Mouse (Mus musculus): ENCODE measurements around the gene Patl2. TPM values are rescaled to one million over a fixed set of nuclear protein-coding genes. Genes with fewer than 3 reads are reported as not detected.

Patl2 gene
- total and polyA plus RNA-seq, 3 experiments: 0.58 to 0.84 TPM; not detected in 1

DNA sequence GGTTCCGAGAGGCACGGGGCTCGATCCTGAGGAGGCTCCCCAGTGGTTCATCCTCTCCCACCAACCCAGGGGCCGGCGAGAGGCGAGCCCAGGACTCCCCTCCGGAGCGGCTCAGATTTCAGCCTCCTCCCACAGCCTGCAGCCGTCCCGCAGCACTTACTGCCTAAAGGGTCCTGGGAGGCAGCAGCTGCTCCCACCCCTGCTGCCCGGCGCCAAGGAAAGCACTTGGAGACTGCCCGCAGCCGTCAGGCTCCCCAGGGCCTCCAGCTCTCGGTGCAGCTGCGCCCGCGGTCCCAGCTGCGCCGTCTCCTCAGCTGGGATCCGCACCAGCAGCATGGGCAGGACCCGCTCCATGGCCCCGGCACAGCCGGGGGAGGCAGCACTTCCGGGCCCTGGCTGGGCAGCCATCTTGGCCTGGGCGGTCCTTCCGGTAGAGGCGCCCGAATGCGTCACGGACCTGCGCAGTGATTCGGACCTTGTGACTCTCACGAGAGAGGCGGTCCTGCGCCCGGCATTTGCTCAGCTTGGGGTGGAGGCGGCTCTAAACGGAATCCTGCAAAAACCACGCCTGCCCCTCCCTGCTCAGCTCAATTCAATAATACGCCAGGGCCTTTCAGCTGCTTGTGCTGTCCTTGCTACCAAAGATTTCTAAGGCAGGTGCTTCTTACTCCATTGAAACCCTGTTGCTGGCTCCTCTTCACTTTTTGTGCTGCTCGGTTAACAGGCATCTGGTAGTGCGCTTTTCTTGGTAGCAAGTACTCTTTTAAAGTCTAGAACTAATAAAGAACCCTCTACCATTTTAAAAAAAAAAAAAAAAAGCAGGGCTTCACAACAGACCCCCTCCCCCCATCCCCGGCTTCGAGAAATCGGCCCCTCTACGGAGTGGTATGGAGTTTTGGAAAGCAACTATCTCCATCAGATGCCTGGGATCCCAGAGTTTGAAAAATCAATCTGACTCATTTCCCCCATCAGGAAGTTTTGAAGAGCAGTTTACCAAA lies 67.7 kb downstream of the Patl2 start, which contains the start of gene Spg11:
Gene Spg11 (minus strand): TSS at position 426 of the 998 bp plus-strand sequence.
- Histone ChIP-seq H3K36me3 (ENCODE audit: control insufficient read depth in 1 of 2, insufficient read depth in 2 of 2, low read length in 2 of 2) (peaks cover 0 to 13% of the 10 kb centered on the region in 2 experiments; a peak in 2 of 4 replicates), H3K79me2 (ENCODE audit: control insufficient read depth, insufficient read depth, low read length, poor library complexity) (peaks cover 9% of the 10 kb centered on the region), H3K27ac (ENCODE audit: control insufficient read depth, low read depth, low read length) (peak within 1 kb of the TSS; percentile 89), H3K9me3 (replicated peaks; ENCODE audit: insufficient read depth, low read length) (no peaks in the 10 kb centered on the region), H3K9ac (ENCODE audit: control insufficient read depth, low read depth, low read length, poor library complexity, severe bottlenecking) (peak within 1 kb of the TSS; percentile 96), H3K4me1 (ENCODE audit: control insufficient read depth in 1 of 2, insufficient read depth in 2 of 2, low read length in 2 of 2) (peaks cover 4 to 7% of the 10 kb centered on the region in 2 experiments), H3K4me3 (ENCODE audit: control insufficient read depth in 1 of 2, insufficient read depth in 1 of 2, low read depth in 2 of 2, low read length in 2 of 2) (peak within 1 kb of the TSS; percentile 86 to 87), H3K27me3 (ENCODE audit: control insufficient read depth in 1 of 2, insufficient read depth in 2 of 2, low read length in 2 of 2) (no peaks in the 10 kb centered on the region)
- DNase-seq (ENCODE audit: low read depth, low spot score): peak; percentile 98
- TF ChIP-seq USF2 (IDR thresholded peaks at IDR 0.05; ENCODE audit: borderline replicate concordance in 1 of 2, insufficient read depth in 1 of 2, low read depth in 1 of 2, low read length in 2 of 2) (no peak), MAX (IDR thresholded peaks at IDR 0.05; ENCODE audit: low read length) (no peak), POLR2A (IDR thresholded peaks at IDR 0.05; ENCODE audit: control insufficient read depth in 1 of 2, insufficient read depth in 1 of 2, low read depth in 1 of 2, low read length in 2 of 2, poor library complexity in 1 of 2) (peak; percentile 100), ELF1 (IDR thresholded peaks at IDR 0.05; ENCODE audit: low read depth, low read length) (peak; percentile 94), EP300 (IDR thresholded peaks at IDR 0.05; ENCODE audit: low read depth in 1 of 2, low read length in 2 of 2) (no peak; a peak in 1 of 4 replicates), BHLHE40 (IDR thresholded peaks at IDR 0.05; ENCODE audit: borderline replicate concordance, low read depth, low read length) (peak; percentile 83; the same call in 1 of the 2 replicates), ZC3H11A (IDR thresholded peaks at IDR 0.05; ENCODE audit: low read depth, low read length) (no peak), POLR2AphosphoS5 (IDR thresholded peaks at IDR 0.05; ENCODE audit: borderline replicate concordance, low read depth, low read length) (no peak), SIN3A (IDR thresholded peaks at IDR 0.05; ENCODE audit: low read length) (peak; percentile 73), KAT2A (conservative IDR thresholded peaks at IDR 0.05; ENCODE audit: low read depth, low read length) (no peak; the same call in 1 of the 2 replicates), RCOR1 (IDR thresholded peaks at IDR 0.05; ENCODE audit: low read depth, low read length) (no peak), ZKSCAN1 (IDR thresholded peaks at IDR 0.05; ENCODE audit: low read depth, low read length) (no peak), MYB (IDR thresholded peaks at IDR 0.05; ENCODE audit: low read depth, low read length) (no peak), MEF2A (IDR thresholded peaks at IDR 0.05; ENCODE audit: extremely low read depth, insufficient replicate concordance, low read depth, low read length, poor library complexity, severe bottlenecking) (no peak), TCF12 (IDR thresholded peaks at IDR 0.05; ENCODE audit: low read depth, low read length) (peak; percentile 73), TAL1 (IDR thresholded peaks at IDR 0.05; ENCODE audit: low read length) (no peak), ETS1 (IDR thresholded peaks at IDR 0.05; ENCODE audit: low read depth, low read length) (peak; percentile 75), UBTF (IDR thresholded peaks at IDR 0.05; ENCODE audit: borderline replicate concordance, insufficient read depth, low read depth, low read length) (0 out of 2 replicates have a peak, but pooled peaks have one; percentile 33), POLR2AphosphoS2 (IDR thresholded peaks at IDR 0.05; ENCODE audit: low read length) (peak; percentile 57; the same call in 1 of the 2 replicates), ZNF384 (IDR thresholded peaks at IDR 0.05; ENCODE audit: low read depth, low read length) (peak; percentile 87), CTCF (IDR thresholded peaks at IDR 0.05 in 2 of 3, conservative IDR thresholded peaks at IDR 0.05 in 1 of 3; ENCODE audit: control insufficient read depth in 1 of 3, insufficient read depth in 1 of 3, low read depth in 2 of 3, low read length in 3 of 3, poor library complexity in 1 of 3, severe bottlenecking in 1 of 3) (no peak), SMC3 (IDR thresholded peaks at IDR 0.05; ENCODE audit: low read depth, low read length) (no peak), MAFK (IDR thresholded peaks at IDR 0.05; ENCODE audit: borderline replicate concordance, low read depth, low read length) (no peak), E2F4 (IDR thresholded peaks at IDR 0.05; ENCODE audit: borderline replicate concordance, low read depth, low read length) (no peak), JUND (IDR thresholded peaks at IDR 0.05; ENCODE audit: low read depth, low read length) (no peak), HCFC1 (IDR thresholded peaks at IDR 0.05; ENCODE audit: low read depth, low read length) (peak; percentile 90), MXI1 (IDR thresholded peaks at IDR 0.05; ENCODE audit: low read depth, low read length) (peak; percentile 80), GABPA (IDR thresholded peaks at IDR 0.05; ENCODE audit: low read depth, low read length) (no peak), NELFE (IDR thresholded peaks at IDR 0.05; ENCODE audit: low read depth, low read length) (peak; percentile 99), MYC (IDR thresholded peaks at IDR 0.05; ENCODE audit: low read depth, low read length) (0 out of 2 replicates have a peak, but pooled peaks have one; percentile 23), MAZ (IDR thresholded peaks at IDR 0.05; ENCODE audit: low read depth, low read length) (no peak), NRF1 (IDR thresholded peaks at IDR 0.05; ENCODE audit: insufficient read depth, low read depth, low read length, poor library complexity, severe bottlenecking) (peak; percentile 95), USF1 (IDR thresholded peaks at IDR 0.05; ENCODE audit: low read depth, low read length) (peak; percentile 85), CHD2 (IDR thresholded peaks at IDR 0.05; ENCODE audit: low read length) (peak; percentile 67)
